Mouse (Mus musculus) spleen, adult 2 months (tissue): ENCODE data around the gene Ssr1.

ENCODE experiments used
- CTCF ChIP-seq: fragments of 200-500 bp; IDR thresholded peaks from 2 replicates; pipeline ENCODE4 v1.5.1; 2011; ENCODE audit warnings: mild to moderate bottlenecking, inconsistent platforms; ENCODE audit not compliant: insufficient read depth, insufficient read length, insufficient replicate concordance; ENCODE audit errors: extremely low read depth
- POLR2A ChIP-seq: fragments of 200-500 bp; IDR thresholded peaks from 2 replicates; pipeline ENCODE4 v1.6.1; 2011; ENCODE audit warnings: low read depth, low read length, inconsistent platforms

GRCm38 (mm10) chr13:38007972-38008371, 14.0 kb upstream of the Ssr1 start:
- no peak for TF ChIP-seq CTCF
- no peak for TF ChIP-seq POLR2A
